Mouse (Mus musculus): ENCODE results near the gene Psg23. TPM values are rescaled to one million over a fixed set of nuclear protein-coding genes. Genes with fewer than 3 reads are reported as not detected.
"Not testable (repeated sequence)": the region's sequence is repeated elsewhere in the genome, so short reads cannot be mapped to it uniquely, and the experiment has no call there.

Gene Psg23
- not detected for total RNA-seq (2021)
- long read RNA-seq, experiment 1: 0 reads
- long read RNA-seq, experiment 2: 0 reads

- intact Hi-C loops (cut with DNase I): loop anchor here (2.0 kb wide), 1 partner anchor 40 kb away; the partner anchor contains the start of gene Psg21
- not testable (repeated sequence) for DNase-seq
These were observed at the start of gene Psg23 for GRCm38 (mm10) chr7:18616401-18616800. TSS of gene Psg23 (minus strand) at chr7:18616501.

GRCm38 (mm10) chr7:18656625-18657024, 40.3 kb upstream of the Psg23 start, which contains the start of gene Psg21:
TSS of gene Psg21 (minus strand) at chr7:18656725.
- intact Hi-C loops (cut with DNase I): loop anchor here (2.0 kb wide), 1 partner anchor 40 kb away; the partner anchor contains the start of gene Psg23
- not testable (repeated sequence) for DNase-seq

GRCm38 (mm10) chr7:18626921-18627320, 10.6 kb upstream of the Psg23 start:
- intact Hi-C loops (cut with DNase I); DNase-seq: not testable (repeated sequence)

- DNase-seq: no peak
- intact Hi-C loops (cut with DNase I): no loop called here
These were observed 49.1 kb downstream of the Psg23 start, which contains the start of gene Psg27 for GRCm38 (mm10) chr7:18567205-18567604. TSS of gene Psg27 (minus strand) at chr7:18567305.

- no peak for DNase-seq
- intact Hi-C loops (cut with DNase I): no loop called here
These were observed 56.5 kb downstream of the Psg23 start for GRCm38 (mm10) chr7:18559850-18560249.

Other genes starting within 250 kb of the Psg23 start
- gene Psg28, start 184.5 kb downstream of the Psg23 start, total RNA-seq (2021): not detected
- not detected for gene Psg26, start 132.3 kb downstream of the Psg23 start, total RNA-seq (2021)
- gene Psg25, start 84.2 kb downstream of the Psg23 start, total RNA-seq (2021): not detected
- gene Psg27, start 49.2 kb downstream of the Psg23 start, total RNA-seq (2021): not detected
- not detected for gene Psg21, start 40.2 kb upstream of the Psg23 start, total RNA-seq (2021)
- not detected for gene Psg20, start 69.7 kb upstream of the Psg23 start, total RNA-seq (2021)
- not detected for gene Psg22, start 101.6 kb upstream of the Psg23 start, total RNA-seq (2021)
- not detected for gene Psg19, start 182.0 kb upstream of the Psg23 start, total RNA-seq (2021)
- not detected for gene Psg17, start 205.1 kb upstream of the Psg23 start, total RNA-seq (2021)
- 1 to 10 TPM; 5.4 to 6.5 TPM for gene Mill2, start 223.5 kb upstream of the Psg23 start, total RNA-seq (2021)

All from heart, postnatal 14 days (tissue).